Mouse (Mus musculus) kidney, postnatal 14 days (tissue): ENCODE data around the gene Man2a1.
A peak's percentile ranks its signal among the peaks of the same experiment; 100 is the strongest.

Experiments
- DNase-seq: peaks from one replicate; pipeline ENCODE4 v3.0.0; 2022; ENCODE audit warnings: mixed read lengths

Gene Man2a1

DNA sequence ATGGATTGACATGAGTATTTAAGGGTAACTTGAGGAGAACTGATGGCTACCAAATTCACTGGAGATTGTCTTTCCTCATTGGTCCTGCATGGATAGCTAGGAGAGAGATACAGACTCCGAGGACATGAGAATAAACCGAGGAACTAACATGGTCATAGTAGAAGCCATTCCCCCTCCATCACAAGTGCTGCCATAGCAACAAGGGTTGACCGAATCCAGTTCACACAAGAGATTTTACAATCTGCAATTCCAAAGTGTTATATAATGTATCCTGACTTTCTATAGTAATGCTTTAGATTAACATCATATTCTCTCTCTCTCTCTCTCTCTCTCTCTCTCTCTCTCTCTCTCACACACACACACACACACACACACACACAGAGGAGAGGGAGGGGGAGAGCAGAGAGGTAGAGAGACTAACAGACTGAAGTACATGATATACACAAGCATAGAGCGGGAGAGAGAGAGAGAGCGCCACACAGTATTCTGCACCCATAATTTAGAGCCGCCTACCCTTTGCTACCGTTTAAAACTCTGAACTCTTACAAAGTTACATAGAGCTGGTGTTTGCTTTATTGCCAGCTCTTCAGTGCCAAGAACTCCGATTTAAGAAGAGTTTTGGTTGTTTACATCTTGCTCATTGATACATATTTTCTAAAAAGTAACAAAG, 37.5 kb downstream of the Man2a1 start:
- DNase-seq, result no peak

- DNase-seq, result no peak
Measured at GRCm38 (mm10) chr17:64641376-64641775, 40.8 kb downstream of the Man2a1 start.

- no peak for DNase-seq
Measured at GRCm38 (mm10) chr17:64643644-64644043, 43.1 kb downstream of the Man2a1 start.

- DNase-seq, result peak; percentile 17
Measured at GRCm38 (mm10) chr17:64644888-64645605, 44.5 kb downstream of the Man2a1 start.

GRCm38 (mm10) chr17:64647396-64647795, 46.9 kb downstream of the Man2a1 start:
- DNase-seq, result no peak

GRCm38 (mm10) chr17:64650702-64651101, 50.2 kb downstream of the Man2a1 start:
- DNase-seq, result no peak

GRCm38 (mm10) chr17:64653621-64654020, 53.1 kb downstream of the Man2a1 start:
- DNase-seq, result no peak

GRCm38 (mm10) chr17:64659682-64660081, 59.1 kb downstream of the Man2a1 start:
- DNase-seq, result no peak

DNA sequence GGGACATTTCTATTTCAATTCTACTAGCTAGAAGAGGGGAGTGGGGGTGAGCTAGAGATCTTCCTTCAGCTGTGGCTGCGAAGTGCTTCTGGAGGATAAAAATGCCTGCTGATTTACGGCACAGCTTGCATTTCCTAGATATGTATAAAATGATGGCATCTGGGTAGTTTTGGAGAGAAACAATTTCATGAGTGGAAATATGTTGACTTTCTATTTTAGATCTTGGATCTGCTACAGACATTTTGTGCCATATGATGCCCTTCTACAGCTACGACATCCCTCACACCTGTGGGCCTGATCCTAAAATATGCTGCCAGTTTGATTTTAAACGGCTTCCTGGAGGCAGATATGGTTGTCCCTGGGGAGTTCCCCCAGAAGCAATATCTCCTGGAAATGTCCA, 66.0 kb downstream of the Man2a1 start:
- DNase-seq, result no peak

- DNase-seq, result peak; percentile 68
Measured at GRCm38 (mm10) chr17:64668504-64668903, 68.0 kb downstream of the Man2a1 start.

- DNase-seq, result no peak
Measured at GRCm38 (mm10) chr17:64674401-64674800, 73.9 kb downstream of the Man2a1 start.

DNA sequence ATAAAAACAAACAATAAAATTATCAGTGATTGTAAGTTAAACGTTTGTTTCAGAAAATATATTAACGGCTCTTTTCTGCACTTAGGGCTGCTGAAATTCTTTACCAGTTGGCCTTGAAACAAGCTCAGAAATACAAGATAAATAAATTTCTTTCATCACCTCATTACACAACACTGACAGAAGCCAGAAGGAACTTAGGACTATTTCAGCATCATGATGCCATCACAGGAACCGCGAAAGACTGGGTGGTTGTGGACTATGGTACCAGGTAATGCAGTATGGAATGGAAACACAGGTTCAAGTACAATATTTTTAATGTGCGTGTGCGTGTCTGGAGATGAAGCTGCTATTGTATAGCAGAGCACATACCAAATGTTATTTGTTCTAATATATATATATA, 74.4 kb downstream of the Man2a1 start:
- DNase-seq, result no peak

GRCm38 (mm10) chr17:64676735-64677469, 76.4 kb downstream of the Man2a1 start:
- DNase-seq, result peak; percentile 75

- no peak for DNase-seq
Measured at GRCm38 (mm10) chr17:64681461-64681860, 80.9 kb downstream of the Man2a1 start.

DNA sequence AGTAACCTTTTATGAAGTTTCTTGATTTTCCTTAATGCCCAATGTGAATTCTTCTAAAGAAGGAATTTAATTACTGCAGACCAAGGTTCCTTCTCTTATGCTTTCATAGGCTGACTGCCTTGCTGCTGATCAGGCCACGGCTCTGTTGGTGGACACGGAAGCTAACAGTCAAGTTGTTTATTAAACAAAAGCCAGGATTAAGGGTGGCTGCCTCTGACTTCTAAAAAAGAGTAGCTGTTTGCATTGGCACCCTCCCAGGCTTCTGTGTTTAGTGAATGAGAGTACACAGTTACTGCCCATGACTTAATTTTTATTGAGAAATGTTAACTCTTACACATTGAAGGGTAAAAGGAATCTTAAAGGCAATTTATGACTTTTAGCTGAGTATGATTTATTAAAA, 81.4 kb downstream of the Man2a1 start:
- DNase-seq, result peak; percentile 87

DNA sequence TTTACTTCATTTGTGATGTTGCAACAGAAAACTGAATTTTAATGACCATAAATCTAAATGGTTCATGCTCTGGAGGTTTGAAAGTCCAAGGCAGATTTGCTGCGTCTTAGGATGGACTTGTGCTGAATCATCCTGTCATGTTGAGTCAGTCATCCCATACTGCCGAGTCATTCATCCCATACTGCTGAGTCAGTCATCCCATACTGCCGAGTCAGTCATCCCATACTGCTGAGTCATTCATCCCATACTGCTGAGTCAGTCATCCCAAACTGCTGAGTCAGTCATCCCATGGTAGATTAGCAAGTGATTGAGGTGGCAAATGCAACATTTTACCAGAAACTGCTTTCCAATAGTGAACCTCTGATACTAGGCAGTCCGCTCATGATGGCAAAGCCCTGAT, 83.6 kb downstream of the Man2a1 start:
- no peak for DNase-seq

GRCm38 (mm10) chr17:64685216-64685903, 84.8 kb downstream of the Man2a1 start:
- DNase-seq, result peak; percentile 52

DNA sequence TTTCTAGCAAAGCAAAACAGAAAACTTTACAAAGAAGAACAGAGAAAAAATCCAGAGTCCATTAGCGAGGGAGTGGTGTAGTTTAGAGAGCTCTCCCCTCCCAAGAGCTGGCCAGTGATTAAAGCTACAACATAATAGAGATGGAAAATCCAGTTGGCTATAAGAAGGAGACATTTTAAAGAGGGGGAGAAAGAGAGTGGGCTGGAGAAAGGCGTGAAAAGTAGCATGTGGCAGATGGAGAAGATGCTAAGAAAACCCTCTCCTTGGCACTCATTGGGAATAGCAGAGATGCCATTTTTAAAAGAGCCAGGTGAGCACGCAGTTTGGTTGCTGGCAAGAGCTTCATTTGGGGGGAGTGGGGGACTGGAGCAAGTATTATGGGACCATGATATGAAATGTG, 89.1 kb downstream of the Man2a1 start:
- DNase-seq, result no peak

DNA sequence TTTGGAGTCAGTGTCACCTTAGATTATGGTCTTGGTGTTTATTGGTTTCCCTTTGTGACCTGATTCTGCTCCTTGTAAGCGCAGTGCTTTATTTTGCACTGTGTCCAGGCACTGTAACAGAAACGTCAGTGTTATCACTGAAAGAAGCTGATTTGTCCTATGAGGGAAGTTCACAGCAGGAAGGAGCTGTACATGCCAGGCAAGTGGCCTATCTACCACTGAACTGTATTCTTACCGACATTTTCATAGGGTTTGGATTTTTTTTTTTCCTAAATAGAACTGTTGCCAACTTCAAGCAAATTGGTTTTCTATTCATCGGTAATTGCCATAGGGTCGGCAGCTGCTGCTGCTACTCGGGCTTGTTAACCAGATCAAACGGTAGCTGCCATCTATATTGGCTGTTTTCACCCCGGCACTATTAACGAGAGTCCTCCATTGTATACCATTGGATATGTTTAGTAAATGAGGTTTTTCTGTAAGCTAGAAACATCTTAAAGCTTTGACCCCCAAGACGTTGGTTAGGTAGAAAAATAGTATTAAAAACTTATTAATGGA, 96.8 kb downstream of the Man2a1 start:
- DNase-seq, result no peak

DNA sequence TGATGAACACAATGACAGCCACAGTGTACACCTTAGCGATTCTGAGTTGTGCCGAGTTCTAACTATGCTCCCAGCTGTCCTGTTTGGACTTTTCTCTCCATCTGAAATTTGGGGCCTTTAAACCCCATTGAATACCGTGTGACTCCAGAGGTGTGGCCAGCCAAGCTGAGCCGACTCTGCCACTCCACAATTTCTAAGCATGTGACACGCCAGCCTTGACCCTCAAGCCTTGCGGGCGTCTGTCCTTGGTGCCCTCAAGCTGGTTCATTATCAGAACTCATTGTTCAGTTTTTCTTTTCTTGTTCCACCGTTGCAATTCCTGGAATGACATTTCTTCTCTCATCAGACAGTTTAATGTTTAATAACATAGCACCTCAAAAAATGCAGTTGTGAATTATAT, 98.0 kb downstream of the Man2a1 start:
- no peak for DNase-seq

- no peak for DNase-seq
Measured at GRCm38 (mm10) chr17:64703649-64704230, 103.2 kb downstream of the Man2a1 start.

DNA sequence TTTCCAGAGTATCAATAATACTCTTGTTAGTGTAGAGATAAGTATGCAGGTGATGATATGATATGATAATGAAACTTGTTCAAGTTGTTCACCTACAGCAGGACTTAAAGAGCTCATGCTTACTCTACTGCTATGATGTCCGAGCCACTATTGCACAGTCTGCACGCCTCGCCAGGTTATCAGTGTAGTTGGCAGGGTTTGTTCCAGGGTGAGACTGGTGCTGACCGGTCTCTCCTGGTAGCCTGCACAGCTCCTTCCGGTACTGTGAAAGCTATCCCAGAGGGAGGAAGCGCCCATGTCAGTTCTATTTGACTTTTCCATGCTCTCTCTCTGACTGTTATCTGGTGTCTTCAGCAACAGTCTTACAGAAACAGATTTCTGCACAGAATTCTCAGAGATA, 107.0 kb downstream of the Man2a1 start:
- no peak for DNase-seq

- peak; percentile 32 for DNase-seq
Measured at GRCm38 (mm10) chr17:64716318-64716717, 115.8 kb downstream of the Man2a1 start.
